Mouse (Mus musculus) forebrain, postnatal 0 days (tissue): ENCODE data around the gene Ramp2. TPM values are rescaled to one million over a fixed set of nuclear protein-coding genes. Genes with fewer than 3 reads are reported as not detected.

Experiments used
- ATAC-seq: fragments of 200-750 bp; cut with Nextera tagmentation; 2 replicates; pipeline ENCODE4 v1.8.0; 2017; ENCODE audit warnings: mild to moderate bottlenecking, moderate library complexity
- DNase-seq: peaks from one replicate; pipeline ENCODE4 v3.0.0-alpha.2; 2015
- H3K27ac ChIP-seq: fragments of 300-500 bp; sonication (generic); 2 replicates; pipeline ENCODE4 v1.5.1; 2014; ENCODE audit warnings: low read depth, mild to moderate bottlenecking, antibody characterized with exemption, low read length, moderate library complexity, mixed read lengths
- H3K27me3 ChIP-seq: fragments of 300-500 bp; sonication (generic); 2 replicates; pipeline ENCODE4 v1.6.1; 2014; ENCODE audit warnings: mild to moderate bottlenecking, low read length, mixed read lengths; ENCODE audit not compliant: insufficient read depth
- H3K36me3 ChIP-seq: fragments of 300-500 bp; sonication (generic); 2 replicates; pipeline ENCODE4 v1.6.1; 2014; ENCODE audit warnings: mild to moderate bottlenecking, moderate library complexity; ENCODE audit not compliant: insufficient read depth
- H3K4me1 ChIP-seq: fragments of 300-500 bp; sonication (generic); 2 replicates; pipeline ENCODE4 v1.6.1; 2014; ENCODE audit warnings: antibody characterized with exemption; ENCODE audit not compliant: insufficient read depth
- H3K4me2 ChIP-seq: fragments of 300-500 bp; sonication (generic); 2 replicates; pipeline ENCODE4 v1.6.1; 2014; ENCODE audit warnings: low read depth, mild to moderate bottlenecking, moderate library complexity
- H3K4me3 ChIP-seq: fragments of 300-500 bp; sonication (generic); 2 replicates; pipeline ENCODE4 v1.5.1; 2014; ENCODE audit warnings: low read depth, low read length, mixed read lengths
- H3K9ac ChIP-seq: fragments of 300-500 bp; sonication (generic); 2 replicates; pipeline ENCODE4 v1.6.1; 2014; ENCODE audit warnings: mild to moderate bottlenecking
- H3K9me3 ChIP-seq: fragments of 300-500 bp; sonication (generic); 2 replicates; pipeline ENCODE4 v1.6.1; 2016; ENCODE audit warnings: low read length
- CTCF ChIP-seq: sonication (generic); IDR thresholded peaks from 2 replicates; pipeline ENCODE4 v1.5.1; 2016; ENCODE audit warnings: antibody characterized with exemption, control low read depth, low read depth
- WGBS: fragments of 180-500 bp; shearing (Covaris S2); extraction: QIAGEN DNeasy Blood & Tissue Kit; methylation state at CpG from one replicate; pipeline ENCODE4 v1.1.7; 2014; 5-methylcytosine and 5-hydroxymethylcytosine counted together
- polyA plus RNA-seq: library from polyadenylated mRNA; unstranded; fragments of >200 nt; fragmentation: Nextera tagmentation; extraction: Ambion mirVana; gene quantifications from 2 replicates; pipeline ENCODE4 v1.2.1, GENCODE M21; 2015
- total RNA-seq: library from RNA; depleted of rRNA; stranded (reverse); fragments of >200 nt; gene quantifications from 2 replicates; pipeline ENCODE4 v1.2.3, GENCODE M21; 2014; rRNA removed

Gene Ramp2
- total RNA-seq (42.9 and 46.0 TPM in 2 replicates), polyA plus RNA-seq (93.4 and 102 TPM in 2 replicates)

GRCm38 (mm10) chr11:101245855-101246701, at the start of gene Ramp2:
Gene Ramp2 (plus strand): TSS chr11:101246028.
- H3K27me3 ChIP-seq, result peaks cover 15% of the 10 kb centered on the region
- H3K4me3 ChIP-seq, result peak within 1 kb of the TSS; percentile 59
- peak within 1 kb of the TSS; percentile 40; the same call in 1 of the 2 replicates for H3K27ac ChIP-seq
- H3K4me2 ChIP-seq, result peak within 1 kb of the TSS; percentile 97
- H3K9ac ChIP-seq, result peak within 1 kb of the TSS; percentile 68
- 4% methylated on average over 54 of the region's 63 CpGs for WGBS
- DNase-seq, result peak; percentile 46
- peaks cover 4% of the 10 kb centered on the region; the same call in 1 of the 2 replicates for H3K4me1 ChIP-seq
- TF ChIP-seq CTCF, result peak; percentile 7; the same call in 1 of the 2 replicates
- H3K9me3 ChIP-seq, result no peaks in the 10 kb centered on the region
- no peaks in the 10 kb centered on the region for H3K36me3 ChIP-seq
- ATAC-seq, result peak; percentile 73

GRCm38 (mm10) chr11:101196175-101196574, 49.7 kb upstream of the Ramp2 start:
- ATAC-seq, result no peak
- 95% methylated on average over 8 of the region's 8 CpGs for WGBS
- TF ChIP-seq CTCF, result no peak
- H3K9me3 ChIP-seq, result no peaks in the 10 kb centered on the region
- H3K4me2 ChIP-seq, result no peak overlapping the region
- no peak for DNase-seq
- no peak overlapping the region for H3K4me3 ChIP-seq
- H3K27ac ChIP-seq, result no peak overlapping the region
- no peaks in the 10 kb centered on the region for H3K27me3 ChIP-seq
- no peaks in the 10 kb centered on the region for H3K4me1 ChIP-seq
- no peak overlapping the region for H3K9ac ChIP-seq
- peaks cover 59% of the 10 kb centered on the region for H3K36me3 ChIP-seq

DNA sequence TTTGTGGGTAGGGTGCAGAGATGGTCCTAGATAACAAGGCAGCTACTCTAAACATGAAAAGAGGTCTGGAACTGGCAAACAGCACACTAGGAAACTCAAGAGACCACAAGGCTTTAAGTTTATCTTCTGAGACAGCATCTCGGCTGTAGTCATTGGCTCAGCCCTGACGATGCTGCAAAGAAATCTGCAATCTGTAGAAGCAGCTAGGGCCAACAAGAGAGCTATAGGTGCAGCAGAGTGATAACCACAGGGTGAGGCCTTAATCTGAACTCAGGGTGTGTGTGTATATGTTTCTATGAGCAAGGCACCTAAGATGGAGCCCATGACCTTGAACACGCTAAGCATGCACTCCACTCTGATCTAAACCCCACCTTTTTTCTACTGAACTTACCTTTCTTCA, 46.3 kb upstream of the Ramp2 start:
- no peaks in the 10 kb centered on the region for H3K27me3 ChIP-seq
- no peak overlapping the region for H3K27ac ChIP-seq
- no peak for TF ChIP-seq CTCF
- H3K9me3 ChIP-seq, result no peaks in the 10 kb centered on the region
- H3K4me2 ChIP-seq, result no peak overlapping the region
- no peak overlapping the region for H3K9ac ChIP-seq
- ATAC-seq (no peak), DNase-seq (no peak)
- H3K4me1 ChIP-seq, result no peaks in the 10 kb centered on the region
- no peak overlapping the region for H3K4me3 ChIP-seq
- H3K36me3 ChIP-seq, result peaks cover 73% of the 10 kb centered on the region
- 93% methylated on average over 3 of the region's 3 CpGs for WGBS

DNA sequence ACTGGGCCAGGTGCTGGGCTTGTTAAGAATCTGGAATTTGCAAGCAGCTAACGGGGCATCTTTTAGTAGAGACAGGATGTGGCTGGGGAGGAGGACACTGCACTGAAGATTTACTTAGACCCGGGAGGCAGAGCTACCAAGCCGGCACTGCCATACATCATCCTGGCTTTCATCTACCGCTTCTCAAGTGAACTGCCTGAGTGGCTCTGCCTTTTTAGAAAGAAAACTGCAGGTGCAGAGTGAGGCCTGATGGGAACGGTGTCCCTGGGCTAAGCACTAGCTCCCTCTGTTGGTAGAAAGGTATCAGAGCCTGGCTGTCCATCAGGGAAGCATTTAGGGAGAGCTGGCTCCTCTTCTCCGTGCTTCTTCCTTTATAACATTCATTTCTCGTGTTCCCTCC, 44.8 kb upstream of the Ramp2 start:
- no peaks in the 10 kb centered on the region for H3K4me1 ChIP-seq
- peak; percentile 74 for ATAC-seq
- 0 out of 2 replicates have a peak overlapping the region, but pooled peaks have one; percentile 22 for H3K27ac ChIP-seq
- WGBS, result 14% methylated on average over 7 of the region's 7 CpGs
- peaks cover 66% of the 10 kb centered on the region for H3K36me3 ChIP-seq
- DNase-seq, result peak; percentile 69
- H3K27me3 ChIP-seq, result no peaks in the 10 kb centered on the region
- no peaks in the 10 kb centered on the region for H3K9me3 ChIP-seq
- H3K4me2 ChIP-seq, result no peak overlapping the region
- TF ChIP-seq CTCF, result peak; percentile 85
- no peak overlapping the region for H3K4me3 ChIP-seq
- no peak overlapping the region for H3K9ac ChIP-seq

DNA sequence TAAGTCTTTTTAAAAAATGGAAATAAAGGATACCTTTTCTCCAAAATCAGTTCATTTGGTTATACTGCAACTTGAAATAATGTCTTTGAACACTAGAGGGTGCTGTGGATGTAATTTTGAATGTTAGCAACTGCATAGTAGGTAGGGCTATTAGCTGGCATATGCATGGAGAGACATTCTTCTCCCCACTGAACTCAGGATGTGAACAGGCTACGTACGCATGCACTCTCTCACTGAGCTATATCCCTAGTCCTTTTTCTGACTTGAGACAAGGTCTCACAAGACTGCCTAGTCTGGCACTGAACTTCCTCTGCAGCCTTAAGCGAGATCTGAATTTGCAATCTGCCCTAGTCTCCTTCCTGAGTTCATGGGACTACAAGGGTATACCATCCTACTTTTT, 33.9 kb upstream of the Ramp2 start:
- DNase-seq, result peak; percentile 87
- H3K9me3 ChIP-seq, result no peaks in the 10 kb centered on the region
- no peaks in the 10 kb centered on the region for H3K27me3 ChIP-seq
- peak; percentile 76 for ATAC-seq
- no peak overlapping the region for H3K4me2 ChIP-seq
- TF ChIP-seq CTCF, result peak; percentile 84
- H3K27ac ChIP-seq, result no peak overlapping the region
- no peak overlapping the region for H3K4me3 ChIP-seq
- WGBS, result 36% methylated on average over 3 of the region's 3 CpGs
- H3K9ac ChIP-seq, result no peak overlapping the region
- no peaks in the 10 kb centered on the region for H3K4me1 ChIP-seq
- peaks cover 51% of the 10 kb centered on the region for H3K36me3 ChIP-seq

- 88% methylated on average over 5 of the region's 5 CpGs for WGBS
These were observed 28.9 kb upstream of the Ramp2 start for GRCm38 (mm10) chr11:101216936-101217335.

GRCm38 (mm10) chr11:101218436-101219055, 27.3 kb upstream of the Ramp2 start:
- ATAC-seq, result no peak
- Histone ChIP-seq H3K9me3 (no peaks in the 10 kb centered on the region), H3K9ac (no peak overlapping the region), H3K27me3 (no peaks in the 10 kb centered on the region), H3K4me3 (no peak overlapping the region), H3K27ac (no peak overlapping the region), H3K4me1 (no peaks in the 10 kb centered on the region), H3K4me2 (no peak overlapping the region), H3K36me3 (peaks cover 38% of the 10 kb centered on the region)
- DNase-seq, result no peak
- WGBS, result 88% methylated on average over 10 of the region's 10 CpGs
- no peak for TF ChIP-seq CTCF

More at GRCm38 (mm10) chr11:101216936-101217335, 28.9 kb upstream of the Ramp2 start:
- DNase-seq (no peak), ATAC-seq (no peak)
- Histone ChIP-seq H3K4me1 (no peaks in the 10 kb centered on the region), H3K36me3 (peaks cover 41% of the 10 kb centered on the region), H3K9ac (no peak overlapping the region), H3K4me2 (no peak overlapping the region), H3K9me3 (no peaks in the 10 kb centered on the region), H3K4me3 (no peak overlapping the region), H3K27me3 (no peaks in the 10 kb centered on the region), H3K27ac (no peak overlapping the region)
- TF ChIP-seq CTCF, result no peak
